Mouse (Mus musculus): Measurements from ENCODE around the gene Lama2. TPM values are rescaled to one million over a fixed set of nuclear protein-coding genes. Genes with fewer than 3 reads are reported as not detected.
A peak's percentile ranks its signal among the peaks of the same experiment; 100 is the strongest.

Lama2 gene
- total RNA-seq, 2 experiments from 2014 or later: 6.5 to 8.7 TPM

- no peak for DNase-seq (ENCODE audit: low spot score in 2 of 2)
These were observed 232.0 kb downstream of the Lama2 start for GRCm38 (mm10) chr10:27387531-27387930.

- peak; percentile 38 to 50 for DNase-seq (ENCODE audit: low spot score in 2 of 2)
These were observed 234.9 kb downstream of the Lama2 start for GRCm38 (mm10) chr10:27384636-27385035.

GRCm38 (mm10) chr10:27382887-27383609, 236.5 kb downstream of the Lama2 start:
- DNase-seq (ENCODE audit: low spot score in 2 of 2): peak in 1 of 2 experiments; percentile 4

- DNase-seq (ENCODE audit: low spot score in 2 of 2): no peak
These were observed 241.3 kb downstream of the Lama2 start for GRCm38 (mm10) chr10:27378286-27378685.

- no peak for DNase-seq (ENCODE audit: low spot score in 2 of 2)
These were observed 275.3 kb downstream of the Lama2 start for GRCm38 (mm10) chr10:27344278-27344677.

GRCm38 (mm10) chr10:27322410-27322990, 297.1 kb downstream of the Lama2 start:
- DNase-seq (ENCODE audit: low spot score in 2 of 2): peak; percentile 6 to 20

GRCm38 (mm10) chr10:27307444-27307843, 312.1 kb downstream of the Lama2 start:
- DNase-seq (ENCODE audit: low spot score in 2 of 2): no peak

GRCm38 (mm10) chr10:27305301-27305700, 314.3 kb downstream of the Lama2 start:
- no peak for DNase-seq (ENCODE audit: low spot score in 2 of 2)

- no peak for DNase-seq (ENCODE audit: low spot score in 2 of 2)
These were observed 334.3 kb downstream of the Lama2 start for GRCm38 (mm10) chr10:27285098-27285860.

- no peak for DNase-seq (ENCODE audit: low spot score in 2 of 2)
These were observed 352.1 kb downstream of the Lama2 start for GRCm38 (mm10) chr10:27267432-27267831.

- no peak for DNase-seq (ENCODE audit: low spot score in 2 of 2)
These were observed 353.7 kb downstream of the Lama2 start for GRCm38 (mm10) chr10:27265812-27266211.

- peak in 1 of 2 experiments; percentile 6 for DNase-seq (ENCODE audit: low spot score in 2 of 2)
These were observed 354.8 kb downstream of the Lama2 start for GRCm38 (mm10) chr10:27264713-27265112.

- DNase-seq (ENCODE audit: low spot score in 2 of 2): no peak
These were observed 369.8 kb downstream of the Lama2 start for GRCm38 (mm10) chr10:27249741-27250140.

- DNase-seq (ENCODE audit: low spot score in 2 of 2): no peak
These were observed 384.8 kb downstream of the Lama2 start for GRCm38 (mm10) chr10:27234755-27235154.

- no peak for DNase-seq (ENCODE audit: low spot score in 2 of 2)
These were observed 386.0 kb downstream of the Lama2 start for GRCm38 (mm10) chr10:27233577-27233976.

- DNase-seq (ENCODE audit: low spot score in 2 of 2): no peak
These were observed 395.7 kb downstream of the Lama2 start for GRCm38 (mm10) chr10:27223815-27224375.

- DNase-seq (ENCODE audit: low spot score in 2 of 2): no peak
These were observed 396.8 kb downstream of the Lama2 start for GRCm38 (mm10) chr10:27222639-27223315.

- DNase-seq (ENCODE audit: low spot score in 2 of 2): no peak
These were observed 399.9 kb downstream of the Lama2 start for GRCm38 (mm10) chr10:27219698-27220097.

- DNase-seq (ENCODE audit: low spot score in 2 of 2): no peak
These were observed 412.2 kb downstream of the Lama2 start for GRCm38 (mm10) chr10:27207320-27207719.

GRCm38 (mm10) chr10:27198443-27198842, 421.1 kb downstream of the Lama2 start:
- DNase-seq (ENCODE audit: low spot score in 2 of 2): no peak
